In genomic region chr15:25728501-25728900, GRCm38 (mm10) we compare ENCODE assay signal across 9 mouse cellular contexts.
"Had no signal": no experiment of that assay in that cellular context is flagged by ENCODE, and none has a peak within 500 bp of the region (broad histone marks: within the 10 kb centered on the region; RNA-seq: fewer than 3 reads in every experiment).

No protein-coding gene starts in this region.

- DNase-seq: kidney, postnatal 14 days; kidney, postnatal 4 days; layer of hippocampus, adult 9-11 months; liver, embryonic 13.5 days; lung, adult 2 months; lung, postnatal 14 days; lung, postnatal 4 days; midbrain, embryonic 14.5 days; thymus, postnatal 25 days had no signal

- H3K27ac ChIP-seq: liver, embryonic 13.5 days had no signal

- H3K4me3 ChIP-seq: liver, embryonic 13.5 days had no signal

- H3K4me1 ChIP-seq: liver, embryonic 13.5 days had no signal

- H3K27me3 ChIP-seq: liver, embryonic 13.5 days had no signal
